Mouse (Mus musculus) lung, postnatal 0 days (tissue): ENCODE results near the gene Bsdc1. TPM values are rescaled to one million over a fixed set of nuclear protein-coding genes. Genes with fewer than 3 reads are reported as not detected.
A peak's percentile ranks its signal among the peaks of the same experiment; 100 is the strongest.

Experiments
- ATAC-seq: fragments of 200-750 bp; cut with Nextera tagmentation; 2 replicates; pipeline ENCODE4 v1.8.0; 2017; ENCODE audit warnings: moderate library complexity
- DNase-seq: peaks from one replicate; pipeline ENCODE4 v3.0.0-alpha.2; 2016; ENCODE audit warnings: low spot score
- H3K27ac ChIP-seq: fragments of 300-500 bp; sonication (generic); 2 replicates; pipeline ENCODE4 v1.5.1; 2014; ENCODE audit warnings: antibody characterized with exemption, mild to moderate bottlenecking, low read length, mixed read lengths
- H3K27me3 ChIP-seq: fragments of 300-500 bp; sonication (generic); replicated peaks from 2 replicates; pipeline ENCODE4 v1.6.1; 2014; ENCODE audit warnings: low read length, mixed read lengths; ENCODE audit not compliant: insufficient read depth
- H3K36me3 ChIP-seq: fragments of 300-500 bp; sonication (generic); 2 replicates; pipeline ENCODE4 v1.6.1; 2014; ENCODE audit warnings: low read length, mixed read lengths; ENCODE audit not compliant: insufficient read depth
- H3K4me1 ChIP-seq: fragments of 300-500 bp; sonication (generic); 2 replicates; pipeline ENCODE4 v1.6.1; 2014; ENCODE audit warnings: antibody characterized with exemption, low read depth, low read length, mixed read lengths; ENCODE audit not compliant: insufficient read depth
- H3K4me2 ChIP-seq: fragments of 300-500 bp; sonication (generic); replicated peaks from 2 replicates; pipeline ENCODE4 v1.6.1; 2014; ENCODE audit warnings: low read depth, mild to moderate bottlenecking, low read length, moderate library complexity, mixed read lengths
- H3K4me3 ChIP-seq: fragments of 300-500 bp; sonication (generic); 2 replicates; pipeline ENCODE4 v1.5.1; 2014; ENCODE audit warnings: low read depth, low read length
- H3K9ac ChIP-seq: fragments of 300-500 bp; sonication (generic); replicated peaks from 2 replicates; pipeline ENCODE4 v1.6.1; 2014; ENCODE audit warnings: low read depth, mild to moderate bottlenecking
- H3K9me3 ChIP-seq: fragments of 300-500 bp; sonication (generic); 2 replicates; pipeline ENCODE4 v1.6.1; 2016; ENCODE audit warnings: low read length, mixed read lengths
- CTCF ChIP-seq: IDR thresholded peaks from 2 replicates; pipeline ENCODE4 v1.5.1; 2016; ENCODE audit warnings: antibody characterized with exemption, mild to moderate bottlenecking
- EP300 ChIP-seq: IDR thresholded peaks from 2 replicates; pipeline ENCODE4 v1.6.1; 2016; ENCODE audit warnings: antibody characterized with exemption, mild to moderate bottlenecking, control low read depth
- WGBS: fragments of 180-500 bp; shearing (Covaris S2); extraction: QIAGEN DNeasy Blood & Tissue Kit; methylation state at CpG from one replicate; pipeline ENCODE4 v1.1.7; 2014; 5-methylcytosine and 5-hydroxymethylcytosine counted together
- polyA plus RNA-seq: library from polyadenylated mRNA; unstranded; fragments of >200 nt; fragmentation: Nextera tagmentation; extraction: Ambion mirVana; gene quantifications from 2 replicates; pipeline ENCODE4 v1.2.1, GENCODE M21; 2015

Gene Bsdc1
- polyA plus RNA-seq, 1 experiment from 2014 or later, result 29.0 TPM

GRCm38 (mm10) chr4:129464286-129464815, 3.0 kb downstream of the Bsdc1 start:
- no peaks in the 10 kb centered on the region for H3K27me3 ChIP-seq
- peaks cover 3% of the 10 kb centered on the region; the same call in 1 of the 2 replicates for H3K4me1 ChIP-seq
- H3K36me3 ChIP-seq, result peaks cover 38% of the 10 kb centered on the region
- DNase-seq, result no peak
- ATAC-seq, result no peak
- H3K4me3 ChIP-seq, result no peak overlapping the region
- no peaks in the 10 kb centered on the region for H3K9me3 ChIP-seq
- H3K9ac ChIP-seq, result no peak overlapping the region
- TF ChIP-seq CTCF, result no peak
- no peak for TF ChIP-seq EP300
- no peak overlapping the region for H3K4me2 ChIP-seq
- H3K27ac ChIP-seq, result no peak overlapping the region
- 70% methylated on average over 4 of the region's 4 CpGs for WGBS

GRCm38 (mm10) chr4:129476047-129476446, 14.7 kb downstream of the Bsdc1 start:
- TF ChIP-seq EP300 (no peak), CTCF (no peak)
- H3K36me3 ChIP-seq, result peaks cover 46% of the 10 kb centered on the region
- H3K4me2 ChIP-seq, result no peak overlapping the region
- H3K4me3 ChIP-seq, result no peak overlapping the region
- H3K9ac ChIP-seq, result no peak overlapping the region
- H3K4me1 ChIP-seq, result no peaks in the 10 kb centered on the region
- ATAC-seq (no peak), DNase-seq (no peak)
- 90% methylated on average over 11 of the region's 11 CpGs for WGBS
- no peaks in the 10 kb centered on the region for H3K9me3 ChIP-seq
- no peaks in the 10 kb centered on the region for H3K27me3 ChIP-seq
- no peak overlapping the region for H3K27ac ChIP-seq

GRCm38 (mm10) chr4:129479863-129480262, 18.5 kb downstream of the Bsdc1 start:
- TF ChIP-seq CTCF (no peak), EP300 (no peak)
- Histone ChIP-seq H3K4me2 (no peak overlapping the region), H3K4me1 (no peaks in the 10 kb centered on the region), H3K9ac (no peak overlapping the region), H3K9me3 (no peaks in the 10 kb centered on the region), H3K27ac (no peak overlapping the region), H3K27me3 (no peaks in the 10 kb centered on the region), H3K4me3 (no peak overlapping the region), H3K36me3 (peaks cover 34% of the 10 kb centered on the region)
- ATAC-seq, result no peak
- 83% methylated on average over 3 of the region's 3 CpGs for WGBS
- no peak for DNase-seq

- Histone ChIP-seq H3K4me2 (no peak overlapping the region), H3K9me3 (no peaks in the 10 kb centered on the region), H3K9ac (no peak overlapping the region), H3K27ac (no peak overlapping the region), H3K27me3 (no peaks in the 10 kb centered on the region), H3K4me3 (no peak overlapping the region), H3K36me3 (peaks cover 47% of the 10 kb centered on the region), H3K4me1 (no peaks in the 10 kb centered on the region)
- TF ChIP-seq CTCF, result no peak
- no peak for TF ChIP-seq EP300
- ATAC-seq, result peak; percentile 50; the same call in 1 of the 2 replicates
- DNase-seq, result peak; percentile 45
- WGBS, result 86% methylated on average over 1 of the region's 1 CpGs
Observed at GRCm38 (mm10) chr4:129481090-129481489, 19.7 kb downstream of the Bsdc1 start.

GRCm38 (mm10) chr4:129490972-129491880, 29.8 kb downstream of the Bsdc1 start, which contains the start of the genes Tssk3 and Fam229a:
Gene Tssk3 (minus strand): TSS chr4:129491022.
Gene Fam229a (plus strand): TSS chr4:129491190.
- Histone ChIP-seq H3K4me1 (peaks cover 8% of the 10 kb centered on the region; the same call in 1 of the 2 replicates), H3K36me3 (peaks cover 17% of the 10 kb centered on the region), H3K9me3 (no peaks in the 10 kb centered on the region), H3K27me3 (peaks cover 4% of the 10 kb centered on the region; the same call in 1 of the 2 replicates), H3K9ac (peak within 1 kb of the TSS; percentile 26; the same call in 1 of the 2 replicates), H3K4me3 (peak within 1 kb of the TSS; percentile 4), H3K27ac (no peak within 1 kb of the TSS), H3K4me2 (peak within 1 kb of the TSS; percentile 46)
- 6% methylated on average over 61 of the region's 70 CpGs for WGBS
- ATAC-seq (peak; percentile 81), DNase-seq (peak; percentile 75)
- TF ChIP-seq CTCF (peak; percentile 51), EP300 (no peak)

- H3K4me2 ChIP-seq, result no peak overlapping the region
- ATAC-seq, result no peak
- H3K4me3 ChIP-seq, result no peak overlapping the region
- peaks cover 4% of the 10 kb centered on the region; the same call in 1 of the 2 replicates for H3K27me3 ChIP-seq
- no peak overlapping the region for H3K9ac ChIP-seq
- 67% methylated on average over 7 of the region's 7 CpGs for WGBS
- H3K9me3 ChIP-seq, result no peaks in the 10 kb centered on the region
- H3K4me1 ChIP-seq, result peaks cover 10% of the 10 kb centered on the region; the same call in 1 of the 2 replicates
- TF ChIP-seq EP300, result no peak
- TF ChIP-seq CTCF, result peak; percentile 36; the same call in 1 of the 2 replicates
- DNase-seq, result no peak
- no peaks in the 10 kb centered on the region for H3K36me3 ChIP-seq
- H3K27ac ChIP-seq, result no peak overlapping the region
Observed at GRCm38 (mm10) chr4:129494681-129495080, 33.3 kb downstream of the Bsdc1 start.
